Mouse (Mus musculus): ENCODE measurements around the gene Oxt.

DNA sequence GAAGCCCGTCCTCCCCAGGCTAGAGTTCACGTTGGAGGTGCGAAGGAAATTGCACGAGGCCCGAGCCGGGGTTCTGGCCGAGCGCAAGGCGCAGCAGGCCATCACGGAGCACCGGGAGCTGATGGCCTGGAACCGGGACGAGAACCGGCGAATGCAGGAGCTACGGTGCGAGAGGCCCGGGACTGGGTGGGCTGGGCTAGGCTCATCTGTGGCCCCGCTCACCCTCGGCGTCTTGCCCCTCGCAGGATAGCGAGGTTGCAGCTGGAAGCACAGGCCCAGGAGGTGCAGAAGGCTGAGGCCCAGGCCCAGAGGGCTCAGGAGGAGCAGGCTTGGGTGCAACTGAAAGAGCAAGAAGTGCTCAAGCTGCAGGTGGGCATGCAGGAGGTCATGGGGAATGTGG, 11.9 kb upstream of the Oxt start:
- TF ChIP-seq CTCF (IDR thresholded peaks at IDR 0.05; ENCODE audit: control insufficient read depth, insufficient read depth, low read length): no peak
- TF ChIP-seq POLR2A (IDR thresholded peaks at IDR 0.05; ENCODE audit: borderline replicate concordance, control insufficient read depth, low read depth, low read length): no peak

Data from bone marrow, adult 2 months (tissue).